Mouse (Mus musculus) embryo, embryonic 11.5 days (tissue): ENCODE data around the gene Il21.

ENCODE experiments used
- DNase-seq: peaks from one replicate; pipeline ENCODE4 v3.0.0-alpha.2; 2012; ENCODE audit warnings: low read depth, low spot score

Il21 gene

DNA sequence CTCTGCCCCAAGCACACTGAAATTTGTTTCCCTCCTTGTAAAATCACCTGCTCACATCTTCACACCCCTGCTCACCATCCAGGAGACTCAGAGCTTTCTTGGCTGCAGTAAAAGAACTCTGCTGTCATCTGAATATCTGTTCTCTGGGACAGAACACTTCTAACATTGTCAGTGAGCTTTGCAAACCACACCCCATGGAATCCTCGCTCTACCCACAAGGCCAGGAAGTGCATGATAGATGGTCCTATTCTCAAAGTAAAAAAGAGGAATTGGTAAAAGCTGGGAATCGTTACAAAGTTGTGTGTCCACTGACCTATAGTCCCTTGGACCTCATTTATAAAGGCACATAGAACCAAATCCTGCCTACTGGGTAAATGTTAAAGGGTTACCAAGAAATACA, 40.5 kb downstream of the Il21 start:
- DNase-seq = no peak

DNA sequence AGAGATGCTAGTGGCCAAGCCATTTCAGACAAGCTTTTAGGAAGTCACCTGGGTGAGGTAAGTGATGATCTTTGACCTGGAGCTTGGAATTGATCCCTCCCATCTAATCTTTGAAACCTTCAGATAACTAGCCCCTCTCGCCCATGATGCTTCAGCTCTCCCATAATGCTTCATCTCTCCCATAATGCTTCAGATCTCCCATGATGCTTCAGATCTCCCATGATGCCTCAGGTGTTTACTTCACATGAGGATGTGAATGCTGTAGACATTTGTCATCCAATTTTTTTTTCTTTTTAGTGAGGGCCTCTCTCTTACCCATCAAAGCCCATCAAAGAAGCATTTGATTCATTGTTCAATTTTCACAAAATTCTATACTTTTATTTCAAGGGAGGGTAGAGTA, 46.9 kb downstream of the Il21 start:
- DNase-seq = no peak

DNA sequence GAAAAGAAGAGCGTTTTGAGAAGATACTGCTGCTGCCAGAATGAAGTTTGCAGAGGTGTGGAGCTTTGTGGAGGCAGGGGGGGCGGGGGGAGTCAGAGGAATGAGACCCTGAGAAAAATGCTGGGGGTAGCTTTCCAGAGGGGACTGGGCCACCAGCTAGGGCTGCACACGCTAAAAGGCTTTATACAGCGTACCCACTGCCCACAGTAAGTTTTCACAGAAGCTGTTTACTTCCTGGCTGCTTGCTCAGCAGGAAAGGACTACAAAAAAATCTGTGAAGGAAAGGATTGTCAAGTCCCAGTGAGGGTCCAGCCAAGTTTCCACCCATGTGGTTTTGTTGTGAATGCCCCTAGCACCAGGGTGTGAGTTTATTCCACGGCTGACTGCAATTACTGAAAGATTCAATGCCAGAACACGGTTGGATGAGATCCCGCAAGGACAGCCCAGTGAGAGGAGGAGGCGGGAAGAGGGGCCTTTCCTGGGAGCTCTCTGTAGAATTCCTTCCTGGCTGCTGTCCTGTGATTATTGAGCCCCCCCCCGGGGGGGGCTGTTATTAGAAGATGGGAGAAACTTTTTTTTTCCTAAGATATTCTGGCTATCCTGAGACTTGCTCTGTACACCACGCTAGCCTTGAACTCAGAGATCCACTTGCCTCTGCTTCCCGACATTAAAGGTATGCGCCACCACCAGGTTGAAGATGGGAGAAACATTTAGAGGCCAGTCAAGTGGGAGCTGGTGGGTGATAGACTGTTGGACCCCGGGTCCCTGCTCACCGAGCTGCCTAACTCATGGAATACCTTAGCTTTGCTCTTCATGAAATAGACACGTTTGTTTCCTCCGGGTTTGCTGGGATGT, 49.8 kb downstream of the Il21 start:
- no peak for DNase-seq

DNA sequence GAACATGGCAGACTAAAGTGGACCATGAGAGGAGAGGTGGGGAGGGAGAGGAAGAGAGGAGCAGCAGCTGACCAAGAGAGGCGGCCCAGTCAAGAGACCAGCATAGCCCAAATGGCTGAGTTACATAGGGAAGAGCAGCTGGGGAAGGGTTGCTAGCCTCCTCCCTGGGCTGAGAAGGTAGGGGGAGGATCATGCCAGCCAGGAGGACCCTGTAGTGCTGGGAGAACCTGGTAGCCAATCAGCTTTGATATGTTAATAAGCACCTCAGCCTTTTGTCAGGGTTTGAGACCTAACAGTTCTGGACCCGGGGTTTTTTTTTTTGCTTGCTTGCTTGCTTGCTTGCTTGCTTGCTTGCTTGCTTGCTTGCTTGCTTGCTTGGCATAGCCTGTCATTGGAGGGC, 51.4 kb downstream of the Il21 start:
- no peak for DNase-seq

DNA sequence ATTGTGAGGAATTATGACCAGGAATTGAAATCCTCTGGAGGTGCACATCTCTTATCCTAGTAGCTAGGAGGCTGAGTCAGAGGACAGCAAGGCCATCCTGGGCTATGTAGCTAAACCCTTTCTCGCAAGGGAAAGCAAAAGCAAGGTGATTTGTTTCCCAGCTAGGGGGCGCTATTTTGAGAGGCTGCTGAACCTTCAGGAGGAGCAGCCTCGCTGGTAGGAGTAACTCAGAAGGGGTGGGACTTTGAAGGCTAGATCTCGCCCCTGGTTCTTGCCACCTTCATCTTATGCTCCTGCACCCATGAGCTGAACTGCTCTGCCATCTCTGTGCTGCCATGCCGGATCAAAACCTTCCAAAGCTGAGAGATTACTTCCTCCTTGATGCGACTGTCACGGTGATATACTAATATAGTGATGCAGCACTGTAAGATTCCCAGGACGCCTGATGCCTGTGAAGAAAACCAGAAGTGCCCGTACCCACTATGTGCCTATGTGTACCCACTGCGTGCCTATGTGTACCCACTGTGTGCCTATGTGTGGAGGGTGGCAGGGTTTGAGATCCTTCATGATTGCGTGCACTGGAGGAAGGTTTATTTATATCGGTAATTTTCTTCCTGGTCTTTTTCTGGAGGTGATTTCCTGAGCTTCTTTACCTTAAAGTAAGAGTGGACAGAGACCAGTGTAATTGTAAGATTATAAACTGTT, 52.2 kb downstream of the Il21 start:
- no peak for DNase-seq

DNA sequence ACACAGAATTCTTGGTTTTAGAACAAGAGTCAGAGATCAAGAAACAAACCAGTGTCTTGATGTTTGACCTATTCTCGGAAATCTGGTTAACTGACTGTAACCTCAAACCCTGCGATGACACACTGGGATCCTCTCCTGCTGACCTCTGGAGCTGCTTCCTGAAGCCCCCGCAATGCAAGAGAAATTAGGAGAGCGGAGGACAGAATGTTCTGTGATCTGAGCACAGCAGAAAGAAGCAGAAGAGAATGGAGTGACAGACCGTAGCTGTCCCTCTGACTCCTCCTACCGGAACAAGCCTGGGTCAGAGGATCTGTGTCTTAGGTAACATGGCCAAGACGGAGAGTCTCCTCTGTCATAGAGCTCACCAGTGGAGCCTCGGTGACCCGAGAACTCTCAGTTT, 53.0 kb downstream of the Il21 start:
- DNase-seq = no peak

DNA sequence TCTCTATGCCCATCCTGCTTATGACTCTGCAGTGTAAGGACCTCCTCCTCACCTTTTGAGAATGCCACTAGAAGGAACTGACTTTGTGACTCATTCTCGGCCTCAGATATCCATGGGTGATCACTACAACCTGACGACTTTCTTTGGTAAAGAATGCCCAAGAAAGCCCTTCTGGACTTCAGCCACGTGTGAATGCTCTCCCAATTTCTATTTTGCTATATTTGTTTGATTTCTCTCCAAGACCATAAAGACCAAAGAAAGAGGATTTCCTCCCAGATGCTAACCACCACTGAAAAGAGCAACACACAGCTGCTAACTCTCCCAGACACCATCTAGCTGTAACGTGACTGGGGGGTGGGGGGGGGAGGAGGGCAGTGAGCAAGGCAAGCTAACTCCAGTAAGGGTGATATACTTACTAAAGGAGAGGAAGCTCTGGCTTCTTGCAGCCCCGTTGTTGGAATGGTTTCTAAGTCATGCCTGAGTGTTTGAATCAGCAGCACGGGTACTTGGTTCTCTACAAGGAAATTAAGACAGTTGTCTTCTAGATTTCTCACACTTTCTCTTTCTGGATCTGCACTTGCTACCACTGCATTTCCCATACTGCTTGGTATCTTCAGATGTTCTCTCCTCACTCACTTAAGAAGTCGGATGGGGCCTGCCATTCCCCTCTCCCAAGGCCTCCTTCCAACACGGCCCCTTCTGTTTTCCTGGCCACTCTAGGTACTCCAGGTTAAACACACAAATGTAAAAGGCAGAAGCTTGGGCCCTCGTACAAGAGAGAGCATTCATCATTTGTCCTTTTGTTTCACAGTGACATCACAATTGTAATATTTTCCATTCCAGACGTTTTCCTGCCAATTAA, 57.5 kb downstream of the Il21 start:
- DNase-seq = no peak

DNA sequence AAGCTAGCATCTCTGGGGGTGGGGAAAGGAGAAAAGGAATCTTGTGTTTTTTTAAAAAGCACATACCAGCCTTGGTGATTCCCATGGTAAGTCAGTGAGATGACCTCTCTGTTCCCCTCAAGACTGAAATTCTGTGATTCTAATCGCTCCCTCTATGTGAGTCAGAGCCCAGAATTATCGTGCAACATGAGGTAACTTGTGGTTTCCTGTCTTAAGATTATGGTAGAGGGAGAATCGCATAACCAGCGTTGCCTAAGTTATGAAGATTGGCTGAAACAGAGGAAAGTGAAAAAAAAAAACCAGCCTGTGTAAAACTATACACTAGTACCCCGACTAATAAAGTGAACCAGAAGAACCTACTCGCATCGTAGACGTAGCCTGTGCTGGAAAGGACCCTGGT, 59.2 kb downstream of the Il21 start:
- no peak for DNase-seq
